ENCODE assay signal across 24 mouse cellular contexts in genomic region chrX:166504421-166504820, GRCm38 (mm10). TPM values are rescaled to one million over a fixed set of nuclear protein-coding genes. Genes with fewer than 3 reads are reported as not detected.
DNase-seq lines count a peak whose midpoint lies in the region; ATAC-seq lines count a peak whose summit lies in the region.
"Had no signal": no experiment of that assay in that cellular context is flagged by ENCODE, and none has a peak within 500 bp of the region (broad histone marks: within the 10 kb centered on the region; RNA-seq: fewer than 3 reads in every experiment).

No protein-coding gene starts in this region.

- H3K27ac ChIP-seq in heart, embryonic 16.5 days (ENCODE audit: low read length): no peak overlapping the region
- no peak overlapping the region for H3K27ac ChIP-seq in forebrain, embryonic 10.5 days
- H3K27ac ChIP-seq: embryonic facial prominence, embryonic 10.5 days; forebrain, embryonic 15.5 days; heart, embryonic 15.5 days; hindbrain, embryonic 12.5 days had no signal

- H3K4me3 ChIP-seq in heart, embryonic 16.5 days (ENCODE audit: low read length): no peak overlapping the region
- H3K4me3 ChIP-seq in forebrain, embryonic 10.5 days: no peak overlapping the region
- H3K4me3 ChIP-seq: embryonic facial prominence, embryonic 10.5 days; erythroblast, embryonic 14.5 days; forebrain, embryonic 15.5 days; heart, embryonic 15.5 days; hindbrain, embryonic 12.5 days had no signal

- intact Hi-C loops in heart, postnatal 25 days (cut with DNase I): no loop called here
- intact Hi-C loops in left cerebral cortex, postnatal 36 days (cut with DNase I): no loop called here

- no peaks in the 10 kb centered on the region for H3K4me1 ChIP-seq in heart, embryonic 16.5 days (ENCODE audit: control insufficient read depth, insufficient read depth, low read length)
- peaks cover 7% of the 10 kb centered on the region for H3K4me1 ChIP-seq in forebrain, embryonic 10.5 days
- H3K4me1 ChIP-seq: forebrain, embryonic 15.5 days; heart, embryonic 15.5 days; hindbrain, embryonic 12.5 days had no signal

- WGBS in heart, embryonic 16.5 days: 31% methylated on average over 2 of the region's 2 CpGs
- 64% methylated on average over 2 of the region's 2 CpGs for WGBS in forebrain, embryonic 10.5 days

- no peaks in the 10 kb centered on the region; the same call in 1 of the 2 replicates for H3K27me3 ChIP-seq in heart, embryonic 16.5 days (ENCODE audit: control insufficient read depth, insufficient read depth, low read length)
- peaks cover 73% of the 10 kb centered on the region for H3K27me3 ChIP-seq in forebrain, embryonic 10.5 days (ENCODE audit: poor library complexity, severe bottlenecking)
- H3K27me3 ChIP-seq: forebrain, embryonic 15.5 days; heart, embryonic 15.5 days; Patski had no signal

- peak; percentile 18; the same call in 1 of the 2 replicates for ATAC-seq in heart, embryonic 16.5 days (replicated peaks; ENCODE audit: extremely low read depth, insufficient read depth, low FRiP score)
- ATAC-seq: activated CD4-positive, CD25-positive, alpha-beta regulatory T cell, adult 4 months; forebrain, embryonic 15.5 days; hindbrain, embryonic 16.5 days; inflammation-experienced regulatory T-cells, adult 6 months; intestine, postnatal 0 days; Patski had no signal

- no peak overlapping the region for H3K4me2 ChIP-seq in heart, embryonic 16.5 days (ENCODE audit: low read depth, low read length)
- H3K4me2 ChIP-seq: forebrain, embryonic 15.5 days; heart, embryonic 11.5 days; heart, embryonic 15.5 days; hindbrain, embryonic 12.5 days had no signal

- DNase-seq in heart, postnatal 25 days (ENCODE audit: low spot score): no peak
- DNase-seq in 3T3-L1 (ENCODE audit: low read depth, low spot score): peak; percentile 91
- peak; percentile 39 for DNase-seq in adipocyte (ENCODE audit: low spot score)
- DNase-seq in lung, postnatal 36 days: peak; percentile 35
- no peak for DNase-seq in left cerebral cortex, postnatal 36 days (ENCODE audit: low spot score in 2 of 2)
- DNase-seq in forebrain, embryonic 10.5 days (ENCODE audit: extremely low spot score, low spot score): no peak
- DNase-seq: adrenal gland, adult 2 months; adrenal gland, postnatal 25 days; cerebellum, adult 18-20 months; cerebellum, adult 9-11 months; gastrocnemius, postnatal 10 days; heart, postnatal 36 days had no signal

- H3K9ac ChIP-seq in heart, embryonic 16.5 days (ENCODE audit: low read length): no peak overlapping the region
- H3K9ac ChIP-seq: forebrain, embryonic 15.5 days; heart, embryonic 15.5 days; hindbrain, embryonic 12.5 days had no signal

- no peaks in the 10 kb centered on the region for H3K9me3 ChIP-seq in heart, embryonic 16.5 days (replicated peaks; ENCODE audit: control insufficient read depth, low read length)
- no peaks in the 10 kb centered on the region for H3K9me3 ChIP-seq in forebrain, embryonic 10.5 days
- H3K9me3 ChIP-seq: embryonic facial prominence, embryonic 10.5 days; forebrain, embryonic 15.5 days; heart, embryonic 15.5 days; hindbrain, embryonic 12.5 days had no signal

- H3K36me3 ChIP-seq in heart, embryonic 16.5 days (ENCODE audit: control insufficient read depth, insufficient read depth): no peaks in the 10 kb centered on the region
- H3K36me3 ChIP-seq in forebrain, embryonic 10.5 days (replicated peaks): peaks cover 17% of the 10 kb centered on the region
- H3K36me3 ChIP-seq: forebrain, embryonic 15.5 days; heart, embryonic 15.5 days; hindbrain, embryonic 12.5 days had no signal

RNA-seq across cellular contexts. Expression of gene Tceanc, which starts 13.9 kb away (rescaled TPM):
- polyA plus RNA-seq in heart, embryonic 16.5 days (2015; fragmentation: Nextera tagmentation; extraction: Ambion mirVana): 5.7 and 6.3 TPM in 2 replicates
- total RNA-seq in heart, postnatal 25 days (2021): 1 to 10 TPM; 2.6 to 3.6 TPM
- total RNA-seq in left cerebral cortex, postnatal 36 days (2021): 1 to 10 TPM; 1.7 to 2.2 TPM
- polyA plus RNA-seq in forebrain, embryonic 10.5 days (2016; fragmentation: Nextera tagmentation; extraction: Ambion mirVana): 12.4 TPM in 2 replicates

RNA-seq across cellular contexts. Expression of gene Rab9, which starts 24.8 kb away (rescaled TPM):
- polyA plus RNA-seq in heart, embryonic 16.5 days (2015; fragmentation: Nextera tagmentation; extraction: Ambion mirVana): 30.7 and 33.1 TPM in 2 replicates
- total RNA-seq in heart, postnatal 25 days (2021): 10 to 100 TPM; 22.4 to 25.3 TPM
- 10 to 100 TPM; 31.5 to 37.0 TPM for total RNA-seq in left cerebral cortex, postnatal 36 days (2021)
- 41.1 and 44.3 TPM in 2 replicates for polyA plus RNA-seq in forebrain, embryonic 10.5 days (2016; fragmentation: Nextera tagmentation; extraction: Ambion mirVana)

Comparison
In these comparisons a context has a peak if more than half of its experiments do, and no peak if none do; other contexts are left out.
1. DNase-seq: peak in 3T3-L1 (single experiment), adipocyte (single experiment) and lung, postnatal 36 days (single experiment); none in heart, postnatal 25 days (single experiment), left cerebral cortex, postnatal 36 days (0 of 2) and forebrain, embryonic 10.5 days (single experiment).